ENCODE assay signal across 9 mouse cellular contexts in the genomic region with DNA sequence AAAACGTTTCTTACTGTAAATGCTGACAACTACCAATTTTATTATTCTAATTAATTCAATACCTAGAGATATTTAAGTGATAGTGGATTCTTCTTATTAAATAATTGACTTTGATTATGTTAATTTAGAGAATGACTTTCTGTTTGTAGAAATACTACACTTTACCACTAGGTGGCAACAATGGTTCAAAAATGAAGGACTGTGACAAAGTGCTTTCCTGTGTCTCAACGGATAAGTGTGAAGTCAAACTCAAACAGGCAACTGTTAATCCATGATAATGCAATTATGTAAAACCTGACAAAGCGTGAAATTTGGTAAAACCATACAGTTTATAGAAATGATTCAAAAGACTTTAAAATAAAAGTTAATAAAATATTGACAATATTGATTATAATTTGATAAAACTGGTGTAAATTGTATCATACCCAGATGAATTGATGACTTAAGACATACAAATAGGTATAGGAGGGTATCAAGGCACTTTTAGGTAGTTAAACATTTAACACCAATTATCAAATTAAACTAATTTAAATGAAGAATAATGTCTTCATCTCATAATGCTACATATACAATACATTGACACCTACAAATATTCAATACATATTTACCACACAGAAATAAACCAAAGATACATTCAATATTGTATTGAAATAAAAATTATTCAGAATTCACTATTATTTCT.
DNase-seq lines count a peak whose midpoint lies in the region; ATAC-seq and TF ChIP-seq lines count a peak whose summit lies in the region.
"Had no signal": no experiment of that assay in that cellular context is flagged by ENCODE, and none has a peak within 500 bp of the region (broad histone marks: within the 10 kb centered on the region; RNA-seq: fewer than 3 reads in every experiment).

No protein-coding gene starts in this region.

- no peak overlapping the region for H3K27ac ChIP-seq in liver, adult 2 months (replicated peaks; ENCODE audit: insufficient read depth, low read depth, low read length)
- no peak overlapping the region for H3K27ac ChIP-seq in liver, embryonic 11.5 days (ENCODE audit: low read depth, low read length)
- H3K27ac ChIP-seq: embryonic facial prominence, embryonic 15.5 days; liver, embryonic 13.5 days had no signal

- no peak for TF ChIP-seq POLR2A in liver, adult 2 months (IDR thresholded peaks at IDR 0.05; ENCODE audit: extremely low read depth, insufficient read depth, low read length)

- no peak overlapping the region for H3K4me3 ChIP-seq in liver, adult 2 months (ENCODE audit: insufficient read depth, low read depth, low read length)
- H3K4me3 ChIP-seq in liver, embryonic 11.5 days (ENCODE audit: low read depth, low read length), result no peak overlapping the region
- H3K4me3 ChIP-seq: embryonic facial prominence, embryonic 15.5 days; liver, embryonic 13.5 days had no signal

- no peaks in the 10 kb centered on the region for H3K9me3 ChIP-seq in liver, embryonic 11.5 days (ENCODE audit: control insufficient read depth, low read length)
- H3K9me3 ChIP-seq: embryonic facial prominence, embryonic 15.5 days; liver, embryonic 13.5 days had no signal

- no peak overlapping the region for H3K9ac ChIP-seq in liver, adult 2 months (ENCODE audit: low read depth, low read length)
- H3K9ac ChIP-seq in liver, embryonic 11.5 days (ENCODE audit: low read depth, low read length), result no peak overlapping the region
- H3K9ac ChIP-seq: embryonic facial prominence, embryonic 15.5 days; liver, embryonic 13.5 days had no signal

- peak; percentile 35 for DNase-seq in liver, adult 2 months (ENCODE audit: extremely low read depth, low read depth, low spot score)
- DNase-seq in liver, embryonic 11.5 days (ENCODE audit: low spot score), result no peak
- DNase-seq in brain, adult 2 months (ENCODE audit: low read depth, low spot score), result peak; percentile 53
- DNase-seq in retina, postnatal 1 day, result peak; percentile 69
- DNase-seq in layer of hippocampus, adult 9-11 months, result no peak
- no peak for DNase-seq in testis, postnatal 10 days (ENCODE audit: low spot score)
- DNase-seq: liver, embryonic 13.5 days had no signal

- 3% methylated on average over 3 of the region's 3 CpGs for WGBS in liver, adult 2 months
- WGBS in liver, embryonic 11.5 days, result 3% methylated on average over 3 of the region's 3 CpGs

- no peaks in the 10 kb centered on the region for H3K4me1 ChIP-seq in liver, adult 2 months (ENCODE audit: control insufficient read depth, insufficient read depth, low read length)
- no peaks in the 10 kb centered on the region for H3K4me1 ChIP-seq in liver, embryonic 11.5 days (replicated peaks; ENCODE audit: control insufficient read depth, insufficient read depth, low read length)
- H3K4me1 ChIP-seq: embryonic facial prominence, embryonic 15.5 days; liver, embryonic 13.5 days had no signal

- peak; percentile 21 for TF ChIP-seq CTCF in liver, adult 2 months (IDR thresholded peaks at IDR 0.05; ENCODE audit: low read depth, low read length)

- H3K27me3 ChIP-seq in liver, adult 2 months (ENCODE audit: control insufficient read depth, insufficient read depth, low read length), result no peaks in the 10 kb centered on the region
- no peaks in the 10 kb centered on the region for H3K27me3 ChIP-seq in liver, embryonic 11.5 days (replicated peaks; ENCODE audit: control insufficient read depth, insufficient read depth, low read length)
- H3K27me3 ChIP-seq: embryonic facial prominence, embryonic 15.5 days; liver, embryonic 13.5 days had no signal

- H3K4me2 ChIP-seq in liver, embryonic 11.5 days, result no peak overlapping the region
- H3K4me2 ChIP-seq: embryonic facial prominence, embryonic 15.5 days; liver, embryonic 13.5 days had no signal

- no peak for ATAC-seq in liver, embryonic 11.5 days (replicated peaks; ENCODE audit: low FRiP score)
- ATAC-seq in granulocyte monocyte progenitor cell, adult 5-6 weeks (replicated peaks; ENCODE audit: poor library complexity, severe bottlenecking), result peak; percentile 69

- no peaks in the 10 kb centered on the region for H3K79me2 ChIP-seq in liver, adult 2 months (ENCODE audit: control insufficient read depth, insufficient read depth, low read length)

- H3K36me3 ChIP-seq in liver, adult 2 months (ENCODE audit: control insufficient read depth, insufficient read depth, low read length), result no peaks in the 10 kb centered on the region
- H3K36me3 ChIP-seq in liver, embryonic 11.5 days (ENCODE audit: control insufficient read depth, insufficient read depth, low read length), result no peaks in the 10 kb centered on the region
- H3K36me3 ChIP-seq: embryonic facial prominence, embryonic 15.5 days; liver, embryonic 13.5 days had no signal

Comparison
In these comparisons a context has a peak if more than half of its experiments do, and no peak if none do; other contexts are left out.
1. DNase-seq: peak in liver, adult 2 months (single experiment), brain, adult 2 months (single experiment) and retina, postnatal 1 day (single experiment); none in liver, embryonic 11.5 days (single experiment), layer of hippocampus, adult 9-11 months (single experiment) and testis, postnatal 10 days (single experiment).